Mouse (Mus musculus): ENCODE results near the gene Tmem167.

Tmem167 gene

GRCm38 (mm10) chr13:90183536-90183935 is 94.6 kb downstream of the Tmem167 start:
- DNase-seq (ENCODE audit: low spot score) = no peak

GRCm38 (mm10) chr13:90186694-90187093 is 97.8 kb downstream of the Tmem167 start:
- no peak for DNase-seq (ENCODE audit: low spot score)

- DNase-seq (ENCODE audit: low spot score) = no peak
Measured at GRCm38 (mm10) chr13:90188021-90188420, 99.1 kb downstream of the Tmem167 start.

GRCm38 (mm10) chr13:90191794-90192193 is 102.9 kb downstream of the Tmem167 start:
- no peak for DNase-seq (ENCODE audit: low spot score)
